Mouse (Mus musculus) telencephalon, adult 2 months (tissue): ENCODE data around the gene Gm14393.
"Not testable (repeated sequence)": the region's sequence is repeated elsewhere in the genome, so short reads cannot be mapped to it uniquely, and the experiment has no call there.

Experiments
- DNase-seq: peaks from one replicate; pipeline ENCODE4 v3.0.0-alpha.2; 2011; ENCODE audit warnings: low read depth, low spot score

Gene Gm14393

GRCm38 (mm10) chr2:175067681-175068261 lies at the start of gene Gm14393:
Gene Gm14393, minus strand, starts transcription at chr2:175067781.
- not testable (repeated sequence) for DNase-seq

DNA sequence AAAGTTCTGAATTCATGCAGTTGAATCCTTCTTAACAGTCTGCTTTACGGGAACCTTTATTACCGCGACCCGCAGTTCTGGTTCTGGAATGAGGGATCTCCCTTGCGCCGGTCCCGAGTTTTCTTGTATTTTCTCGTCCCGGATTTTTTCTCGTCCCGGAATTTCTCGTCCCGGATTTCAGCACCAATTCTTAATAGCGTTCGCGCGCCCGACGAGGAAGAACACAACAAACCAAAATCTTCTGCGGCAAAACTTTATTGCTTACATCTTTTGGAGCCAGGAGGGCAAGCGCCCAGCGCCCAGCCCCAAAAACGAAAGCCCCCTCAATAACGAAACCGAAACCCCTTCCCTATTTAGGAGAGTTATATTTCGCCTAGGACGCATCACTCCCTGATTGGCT lies 23.3 kb downstream of the Gm14393 start:
- not testable (repeated sequence) for DNase-seq
